Mouse (Mus musculus) midbrain, embryonic 11.5 days (tissue): ENCODE data around the gene Stard8. TPM values are rescaled to one million over a fixed set of nuclear protein-coding genes. Genes with fewer than 3 reads are reported as not detected.
"Not testable (repeated sequence)": the region's sequence is repeated elsewhere in the genome, so short reads cannot be mapped to it uniquely, and the experiment has no call there.

Experiments used
- ATAC-seq: fragments of 200-750 bp; cut with Nextera tagmentation; 2 replicates; pipeline ENCODE4 v1.8.0; 2017; ENCODE audit warnings: moderate TSS enrichment, moderate library complexity; ENCODE audit not compliant: low FRiP score
- DNase-seq: peaks from one replicate; pipeline ENCODE4 v3.0.0; 2015; ENCODE audit warnings: low spot score; ENCODE audit errors: missing footprints
- H3K27ac ChIP-seq: fragments of 300-500 bp; sonication (generic); 2 replicates; pipeline ENCODE4 v1.5.1; 2014; ENCODE audit warnings: low read depth, low read length
- H3K27me3 ChIP-seq: fragments of 300-500 bp; sonication (generic); 2 replicates; pipeline ENCODE4 v1.6.1; 2014; ENCODE audit warnings: mild to moderate bottlenecking, low read length, moderate library complexity, mixed read lengths; ENCODE audit not compliant: control insufficient read depth, insufficient read depth
- H3K36me3 ChIP-seq: fragments of 300-500 bp; sonication (generic); 2 replicates; pipeline ENCODE4 v1.6.1; 2014; ENCODE audit warnings: mild to moderate bottlenecking, low read length, moderate library complexity, mixed read lengths; ENCODE audit not compliant: control insufficient read depth, insufficient read depth
- H3K4me1 ChIP-seq: fragments of 300-500 bp; sonication (generic); 2 replicates; pipeline ENCODE4 v1.6.1; 2014; ENCODE audit warnings: low read length; ENCODE audit not compliant: control insufficient read depth, insufficient read depth
- H3K4me2 ChIP-seq: fragments of 300-500 bp; sonication (generic); 2 replicates; pipeline ENCODE4 v1.6.1; 2014; ENCODE audit warnings: mild to moderate bottlenecking, moderate library complexity
- H3K4me3 ChIP-seq: fragments of 300-500 bp; sonication (generic); 2 replicates; pipeline ENCODE4 v1.5.1; 2014; ENCODE audit warnings: low read depth, low read length
- H3K9ac ChIP-seq: fragments of 300-500 bp; sonication (generic); 2 replicates; pipeline ENCODE4 v1.6.1; 2014; ENCODE audit warnings: low read length
- H3K9me3 ChIP-seq: fragments of 300-500 bp; sonication (generic); 2 replicates; pipeline ENCODE4 v1.6.1; 2016; ENCODE audit warnings: low read length; ENCODE audit not compliant: control insufficient read depth
- WGBS: fragments of 180-500 bp; shearing (Covaris S2); extraction: QIAGEN DNeasy Blood & Tissue Kit; methylation state at CpG from one replicate; pipeline ENCODE4 v1.1.7; 2014; 5-methylcytosine and 5-hydroxymethylcytosine counted together
- polyA plus RNA-seq: library from polyadenylated mRNA; unstranded; fragments of >200 nt; fragmentation: Nextera tagmentation; extraction: Ambion mirVana; gene quantifications from 2 replicates; pipeline ENCODE4 v1.2.1, GENCODE M21; 2014

Stard8 gene
- polyA plus RNA-seq, 1 experiment from 2014 or later: 7.2 TPM

DNA sequence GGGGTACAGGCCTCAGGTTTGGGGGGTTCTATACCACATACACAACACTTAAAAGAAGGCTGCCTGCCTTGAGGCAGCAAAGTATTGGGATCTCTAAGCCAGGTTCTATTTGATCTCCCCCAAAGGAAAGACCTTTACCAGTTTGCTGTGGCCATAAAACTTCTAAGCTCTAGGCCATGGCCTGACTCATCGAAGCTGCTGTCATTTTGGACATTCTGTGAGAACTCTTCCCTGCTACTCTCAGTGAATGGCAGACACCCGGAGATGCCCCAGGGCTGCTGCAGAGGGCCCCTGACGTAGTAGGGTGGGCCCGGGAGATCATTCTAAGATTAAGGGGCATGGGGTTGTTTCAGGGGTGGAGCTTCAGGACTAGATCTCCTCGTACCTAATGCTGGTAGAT is 72.1 kb downstream of the Stard8 start:
- 78% methylated on average over 5 of the region's 5 CpGs for WGBS
- no peak overlapping the region for H3K9ac ChIP-seq
- no peak overlapping the region for H3K4me3 ChIP-seq
- no peak overlapping the region for H3K27ac ChIP-seq
- no peak overlapping the region for H3K4me2 ChIP-seq
- no peaks in the 10 kb centered on the region for H3K9me3 ChIP-seq
- DNase-seq: no peak
- peaks cover 3% of the 10 kb centered on the region for H3K27me3 ChIP-seq
- no peaks in the 10 kb centered on the region for H3K4me1 ChIP-seq
- no peaks in the 10 kb centered on the region for H3K36me3 ChIP-seq
- ATAC-seq: no peak

DNA sequence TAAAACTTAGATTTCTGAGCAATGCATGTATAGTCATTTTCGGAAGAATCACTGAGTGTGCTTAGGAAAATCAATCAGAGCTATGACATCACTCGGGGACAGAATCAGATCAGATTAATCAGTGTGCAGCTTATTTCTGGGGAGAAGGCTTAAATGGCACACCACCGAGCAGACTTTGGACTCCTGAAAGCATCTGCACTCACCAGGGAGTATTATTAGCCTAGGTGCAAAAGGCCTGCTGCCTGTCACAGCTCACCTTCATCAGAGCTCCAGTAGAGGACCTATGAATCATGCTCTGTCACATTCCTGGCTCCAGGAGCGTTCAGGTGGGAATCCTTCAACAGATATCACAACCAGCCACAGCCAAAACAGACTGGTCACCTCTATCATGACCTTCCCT is 73.4 kb downstream of the Stard8 start:
- Histone ChIP-seq H3K27me3 (no peaks in the 10 kb centered on the region; the same call in 1 of the 2 replicates), H3K4me3 (no peak overlapping the region), H3K9ac (no peak overlapping the region), H3K4me1 (no peaks in the 10 kb centered on the region), H3K4me2 (no peak overlapping the region), H3K9me3 (no peaks in the 10 kb centered on the region), H3K36me3 (no peaks in the 10 kb centered on the region), H3K27ac (no peak overlapping the region)
- ATAC-seq (no peak), DNase-seq (no peak)
- 74% methylated on average over 4 of the region's 4 CpGs for WGBS

- H3K36me3 ChIP-seq, H3K27me3 ChIP-seq: not testable (repeated sequence)
- ATAC-seq: peak; percentile 70
These were observed 75.4 kb downstream of the Stard8 start for GRCm38 (mm10) chrX:99078374-99078892.

GRCm38 (mm10) chrX:99092704-99093103 is 89.7 kb downstream of the Stard8 start:
- Histone ChIP-seq H3K27me3 (peaks cover 6% of the 10 kb centered on the region), H3K27ac (no peak overlapping the region), H3K4me3 (no peak overlapping the region), H3K9ac (no peak overlapping the region), H3K4me2 (no peak overlapping the region), H3K9me3 (no peaks in the 10 kb centered on the region), H3K4me1 (no peaks in the 10 kb centered on the region), H3K36me3 (no peaks in the 10 kb centered on the region)
- no peak for DNase-seq
- ATAC-seq: no peak
- 77% methylated on average over 2 of the region's 2 CpGs for WGBS

More at GRCm38 (mm10) chrX:99078374-99078892, 75.4 kb downstream of the Stard8 start:
- not testable (repeated sequence) for H3K4me2 ChIP-seq, DNase-seq, H3K4me3 ChIP-seq, H3K27ac ChIP-seq, H3K9ac ChIP-seq, H3K4me1 ChIP-seq, H3K9me3 ChIP-seq
- 73% methylated on average over 4 of the region's 7 CpGs for WGBS

DNA sequence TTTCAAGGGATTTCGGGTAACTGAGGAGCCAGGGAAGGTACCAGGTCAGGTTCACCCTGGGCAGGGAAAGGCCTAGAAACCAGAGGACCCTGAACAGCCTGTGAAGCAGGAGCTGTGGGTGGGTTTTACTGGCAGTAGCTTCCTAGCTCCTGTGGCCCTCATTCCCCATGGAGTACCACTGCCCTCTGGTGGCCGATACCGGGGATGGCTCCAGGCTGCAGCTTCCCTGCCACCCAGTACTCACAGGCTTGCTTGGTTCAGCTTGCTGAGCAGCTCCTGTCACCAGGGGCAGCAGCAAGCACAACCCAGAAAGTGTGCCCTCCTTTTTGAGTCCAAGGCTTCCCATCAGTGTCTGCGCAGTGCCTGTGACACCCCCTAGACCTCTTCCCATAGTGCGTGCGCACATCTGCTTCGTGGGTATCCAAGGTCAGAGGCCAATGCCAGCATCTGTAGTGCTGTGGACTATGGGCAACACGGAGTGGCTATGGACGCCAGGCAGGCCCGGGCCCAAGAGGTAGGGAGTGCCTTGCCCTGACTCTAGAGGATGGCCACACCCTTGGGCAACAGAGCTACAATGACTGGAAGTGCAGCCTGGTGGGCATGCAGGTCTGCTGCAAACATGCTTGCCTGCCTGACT is 108.2 kb downstream of the Stard8 start:
- not testable (repeated sequence) for H3K4me2 ChIP-seq, DNase-seq, H3K27me3 ChIP-seq, H3K9ac ChIP-seq, H3K4me1 ChIP-seq, H3K36me3 ChIP-seq, H3K9me3 ChIP-seq, H3K27ac ChIP-seq, H3K4me3 ChIP-seq
- WGBS: 77% methylated on average over 4 of the region's 10 CpGs
- ATAC-seq: peak; percentile 67

- no peak overlapping the region for H3K4me3 ChIP-seq
- H3K27ac ChIP-seq: no peak overlapping the region
- 87% methylated on average over 5 of the region's 5 CpGs for whole genome bisulfite sequencing
- no peak for ATAC-seq
- DNase-seq: no peak
- H3K9ac ChIP-seq: no peak overlapping the region
- H3K36me3 ChIP-seq: no peaks in the 10 kb centered on the region
- no peaks in the 10 kb centered on the region; the same call in 1 of the 2 replicates for H3K27me3 ChIP-seq
- H3K4me1 ChIP-seq: no peaks in the 10 kb centered on the region
- H3K9me3 ChIP-seq: no peaks in the 10 kb centered on the region
- H3K4me2 ChIP-seq: no peak overlapping the region
These were observed 116.5 kb downstream of the Stard8 start for GRCm38 (mm10) chrX:99119510-99119909.

Other genes with a start within 250 kb of the Stard8 start
- 22.1 and 22.2 TPM in 2 replicates for gene Ophn1, start 112.2 kb upstream of the Stard8 start, polyA plus RNA-seq
- gene Yipf6, start 66.9 kb upstream of the Stard8 start, polyA plus RNA-seq: 19.9 and 20.7 TPM in 2 replicates
- gene Efnb1, start 132.9 kb downstream of the Stard8 start, polyA plus RNA-seq: 34.7 and 38.3 TPM in 2 replicates